Mouse (Mus musculus) megakaryocyte, embryonic 14.5 days (primary cell): Measurements from ENCODE around the gene Ackr1.

Experiments used
- FLI1 ChIP-seq: IDR thresholded peaks from 2 replicates; pipeline ENCODE4 v1.6.1; 2012; ENCODE audit warnings: low read length, inconsistent platforms, mixed read lengths
- GATA1 ChIP-seq: IDR thresholded peaks from 3 replicates; pipeline ENCODE4 v1.6.1; 2012; ENCODE audit warnings: mixed read lengths, low read length, inconsistent platforms, borderline replicate concordance

DNA sequence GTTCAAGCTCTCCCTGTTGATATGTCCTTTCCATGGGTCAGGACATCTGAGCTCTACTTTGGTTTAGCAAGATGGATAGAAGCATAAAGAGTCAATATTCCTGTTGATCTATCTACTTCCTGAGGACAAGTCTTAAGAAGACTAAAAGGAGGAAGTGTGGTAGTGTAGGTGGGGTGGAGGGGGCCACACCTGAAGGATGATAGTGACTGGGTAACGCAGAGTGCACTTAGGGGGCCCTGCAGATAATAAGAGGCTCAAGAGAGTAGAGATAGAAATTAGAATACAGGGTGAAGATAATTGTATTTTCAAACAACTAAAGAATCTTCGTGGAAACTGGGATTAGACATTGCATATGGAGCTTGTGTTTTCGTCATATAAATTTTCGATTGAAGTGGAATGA, 11.6 kb upstream of the Ackr1 start:
- no peak for TF ChIP-seq GATA1
- no peak for TF ChIP-seq FLI1
